Mouse (Mus musculus) adrenal gland, adult (tissue): ENCODE data around the gene Adamts8.

Experiments used
- DNase-seq, 2 experiments: peaks; one replicate each; pipeline ENCODE4 v3.0.0; 2022 to 2023; ENCODE audit warnings: low spot score in 1 of 2; ENCODE audit not compliant: inconsistent age in 2 of 2

Adamts8 gene

GRCm38 (mm10) chr9:30942512-30943313 lies at the start of gene Adamts8:
Gene Adamts8, plus strand, starts transcription at chr9:30942562.
- peak; percentile 34 to 80 for DNase-seq

- DNase-seq, result peak in 1 of 2 experiments; percentile 82
Measured at GRCm38 (mm10) chr9:30895618-30896017, 46.7 kb upstream of the Adamts8 start.

- peak; percentile 97 to 99 for DNase-seq
Measured at GRCm38 (mm10) chr9:30896752-30897151, 45.6 kb upstream of the Adamts8 start.

- peak; percentile 51 to 87 for DNase-seq
Measured at GRCm38 (mm10) chr9:30897169-30897568, 45.2 kb upstream of the Adamts8 start.

- DNase-seq, result no peak
Measured at GRCm38 (mm10) chr9:30902152-30902551, 40.2 kb upstream of the Adamts8 start.

- no peak for DNase-seq
Measured at GRCm38 (mm10) chr9:30902641-30903040, 39.7 kb upstream of the Adamts8 start.

GRCm38 (mm10) chr9:30903266-30903665 lies 39.1 kb upstream of the Adamts8 start:
- peak; percentile 86 to 95 for DNase-seq

- DNase-seq, result no peak
Measured at GRCm38 (mm10) chr9:30905861-30906260, 36.5 kb upstream of the Adamts8 start.

- no peak for DNase-seq
Measured at GRCm38 (mm10) chr9:30906426-30906825, 35.9 kb upstream of the Adamts8 start.

- peak in 1 of 2 experiments; percentile 64 for DNase-seq
Measured at GRCm38 (mm10) chr9:30907677-30908295, 34.6 kb upstream of the Adamts8 start.

- DNase-seq, result no peak
Measured at GRCm38 (mm10) chr9:30908296-30908690, 34.1 kb upstream of the Adamts8 start.

- DNase-seq, result no peak
Measured at GRCm38 (mm10) chr9:30908973-30909372, 33.4 kb upstream of the Adamts8 start.

GRCm38 (mm10) chr9:30910491-30910890 lies 31.9 kb upstream of the Adamts8 start:
- no peak for DNase-seq

GRCm38 (mm10) chr9:30912161-30912560 lies 30.2 kb upstream of the Adamts8 start:
- DNase-seq, result no peak

GRCm38 (mm10) chr9:30913429-30913828 lies 28.9 kb upstream of the Adamts8 start:
- DNase-seq, result no peak

- no peak for DNase-seq
Measured at GRCm38 (mm10) chr9:30914241-30914640, 28.1 kb upstream of the Adamts8 start.

- no peak for DNase-seq
Measured at GRCm38 (mm10) chr9:30916266-30916968, 25.9 kb upstream of the Adamts8 start.

- DNase-seq, result no peak
Measured at GRCm38 (mm10) chr9:30918466-30919356, 23.7 kb upstream of the Adamts8 start.

GRCm38 (mm10) chr9:30919686-30920085 lies 22.7 kb upstream of the Adamts8 start:
- DNase-seq, result no peak

GRCm38 (mm10) chr9:30920736-30921135 lies 21.6 kb upstream of the Adamts8 start:
- peak in 1 of 2 experiments; percentile 70 for DNase-seq
